ENCODE assay signal across 19 mouse cellular contexts in genomic region chr5:126538072-126538471, GRCm38 (mm10).
"Had no signal": no experiment of that assay in that cellular context is flagged by ENCODE, and none has a peak within 500 bp of the region (broad histone marks: within the 10 kb centered on the region; RNA-seq: fewer than 3 reads in every experiment).

No protein-coding gene starts in this region.

- H3K27ac ChIP-seq: limb, embryonic 12.5 days; limb, embryonic 15.5 days; liver, embryonic 12.5 days; liver, embryonic 15.5 days; neural tube, embryonic 12.5 days; neural tube, embryonic 15.5 days; stomach, embryonic 15.5 days had no signal

- DNase-seq: kidney, adult 9 months; kidney, postnatal 14 days; kidney, postnatal 4 days; left cerebral cortex, postnatal 4 days; lung, adult 2 months; lung, postnatal 14 days; lung, postnatal 4 days; midbrain, embryonic 14.5 days; right cerebral cortex, adult 18-20 months; right cerebral cortex, postnatal 14 days; spleen, adult 18-20 months; thymus, postnatal 36 days had no signal

- H3K36me3 ChIP-seq: limb, embryonic 12.5 days; limb, embryonic 15.5 days; liver, embryonic 12.5 days; liver, embryonic 15.5 days; neural tube, embryonic 12.5 days; neural tube, embryonic 15.5 days; stomach, embryonic 15.5 days had no signal

- H3K4me1 ChIP-seq: limb, embryonic 12.5 days; limb, embryonic 15.5 days; liver, embryonic 12.5 days; liver, embryonic 15.5 days; neural tube, embryonic 12.5 days; neural tube, embryonic 15.5 days; stomach, embryonic 15.5 days had no signal

- H3K27me3 ChIP-seq: limb, embryonic 12.5 days; limb, embryonic 15.5 days; liver, embryonic 12.5 days; liver, embryonic 15.5 days; neural tube, embryonic 12.5 days; neural tube, embryonic 15.5 days; stomach, embryonic 15.5 days had no signal

- H3K9me3 ChIP-seq: limb, embryonic 12.5 days; limb, embryonic 15.5 days; liver, embryonic 15.5 days; neural tube, embryonic 12.5 days; neural tube, embryonic 15.5 days; stomach, embryonic 15.5 days had no signal

- H3K4me3 ChIP-seq: limb, embryonic 12.5 days; limb, embryonic 15.5 days; liver, embryonic 12.5 days; liver, embryonic 15.5 days; neural tube, embryonic 12.5 days; neural tube, embryonic 15.5 days; stomach, embryonic 15.5 days had no signal
